Mouse (Mus musculus): ENCODE results near the gene Pole2.
A peak's percentile ranks its signal among the peaks of the same experiment; 100 is the strongest.

Gene Pole2

DNA sequence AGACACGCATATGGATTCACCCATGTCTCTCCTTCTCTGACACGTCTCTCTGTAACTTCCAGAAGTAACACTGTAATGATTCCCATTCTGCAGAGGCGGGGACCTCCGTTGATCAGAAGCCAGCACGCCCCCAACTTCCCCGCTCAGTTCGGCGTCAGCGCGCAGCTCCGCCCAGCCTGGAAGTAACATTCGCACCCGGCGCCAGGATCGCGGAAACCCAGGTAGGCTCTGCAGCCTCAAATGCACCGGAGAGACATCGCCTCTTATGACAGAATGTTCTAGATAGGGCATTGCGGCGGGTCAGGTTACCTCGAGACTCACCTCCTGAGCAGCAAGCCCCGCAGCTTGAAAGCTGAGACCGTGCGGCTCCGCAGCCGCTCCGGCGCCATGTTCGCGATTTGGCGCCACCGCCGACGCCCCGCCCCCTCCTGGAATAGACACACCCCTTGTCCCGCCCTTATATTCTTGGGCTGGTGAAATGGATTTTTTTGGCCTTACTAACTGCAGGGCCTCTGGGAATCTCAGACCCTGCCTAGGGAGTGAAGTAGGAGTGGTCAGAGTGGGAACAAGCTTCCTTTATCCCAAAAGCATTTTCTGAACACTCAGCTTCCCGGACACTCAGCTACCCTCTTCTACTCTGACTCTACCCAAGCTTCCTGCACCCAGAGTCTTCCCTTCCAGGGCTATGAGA is at the start of gene Pole2:
Gene Pole2, minus strand, starts transcription at position 420 of the 691 bp plus-strand sequence.
- DNase-seq: peak; percentile 82 to 83

- no peak for DNase-seq
These were observed 41.0 kb upstream of the Pole2 start for GRCm38 (mm10) chr12:69268956-69269355.

- no peak for DNase-seq
These were observed 40.1 kb upstream of the Pole2 start for GRCm38 (mm10) chr12:69267956-69268632.

DNA sequence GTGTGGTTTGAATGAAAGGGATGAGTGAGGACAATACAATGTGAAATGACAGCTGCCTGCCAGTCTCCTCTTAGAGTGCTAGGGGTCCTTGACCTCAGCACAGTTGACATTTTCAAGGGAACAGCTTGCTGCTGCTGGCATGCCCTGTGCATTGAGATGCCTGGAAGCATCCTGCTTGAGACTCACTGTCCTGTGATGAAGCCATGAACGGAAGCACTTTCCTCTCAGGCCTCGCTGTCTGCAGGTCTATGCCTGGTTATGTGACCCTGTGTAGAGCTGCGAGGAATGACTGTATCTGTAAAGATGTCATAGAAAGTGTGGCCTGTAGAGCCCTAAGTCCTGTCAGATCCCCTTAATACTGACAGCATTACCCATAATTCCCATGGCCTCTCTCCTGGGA is 37.0 kb upstream of the Pole2 start:
- DNase-seq: no peak

DNA sequence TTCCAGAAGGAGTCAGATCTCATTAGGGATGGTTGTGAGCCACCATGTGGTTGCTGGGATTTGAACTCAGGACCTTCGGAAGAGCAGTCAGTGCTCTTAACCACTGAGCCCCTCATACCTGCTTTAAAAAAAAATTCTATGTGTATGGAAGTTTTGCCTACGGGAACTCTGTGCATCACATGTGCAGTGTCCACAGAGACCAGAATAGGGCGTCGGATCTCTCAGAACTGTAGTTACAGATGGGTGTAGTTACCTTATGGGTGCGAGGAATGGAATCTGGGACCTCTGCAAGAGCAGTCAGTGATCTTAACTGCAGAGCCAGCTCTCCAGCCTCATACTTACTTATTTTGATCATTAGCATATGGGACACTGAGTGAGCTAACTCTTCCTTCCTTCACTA is 34.3 kb upstream of the Pole2 start:
- no peak for DNase-seq

- DNase-seq: no peak
These were observed 29.8 kb upstream of the Pole2 start for GRCm38 (mm10) chr12:69257836-69258235.

GRCm38 (mm10) chr12:69253806-69254205 is 25.8 kb upstream of the Pole2 start:
- no peak for DNase-seq

GRCm38 (mm10) chr12:69250756-69251155 is 22.8 kb upstream of the Pole2 start:
- no peak for DNase-seq

- no peak for DNase-seq
These were observed 21.8 kb upstream of the Pole2 start for GRCm38 (mm10) chr12:69249766-69250165.

DNA sequence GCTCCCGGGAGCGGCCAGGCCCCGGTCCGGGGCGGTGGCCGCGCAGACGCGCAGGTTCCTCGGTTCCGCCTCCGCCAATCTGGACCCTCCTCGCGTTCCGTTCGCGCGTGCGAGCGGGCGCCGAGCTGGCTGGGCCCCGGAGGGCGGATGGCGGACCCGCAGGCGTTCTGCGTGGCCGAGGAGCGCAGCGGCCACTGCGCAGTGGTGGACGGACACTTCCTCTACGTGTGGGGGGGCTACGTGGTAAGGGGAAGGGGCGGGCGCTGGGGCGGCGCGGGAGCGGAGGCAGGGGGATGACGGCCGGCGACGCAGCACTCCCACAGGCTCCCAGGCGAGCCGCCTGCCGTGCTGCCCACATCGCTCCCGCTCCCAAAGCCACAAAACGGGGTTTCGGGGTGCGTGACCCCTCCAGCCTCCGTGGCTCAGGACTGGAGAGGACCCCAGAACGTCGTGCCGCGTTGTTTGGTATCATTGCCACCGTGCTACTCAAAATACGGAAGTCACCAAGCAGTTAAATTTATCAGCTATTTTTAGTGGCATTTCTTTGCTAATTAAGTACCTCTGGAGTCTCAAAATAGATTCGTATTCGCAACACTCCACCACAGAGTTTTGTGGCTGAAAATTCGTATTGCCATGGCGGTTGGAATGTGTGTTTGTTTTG is 13.9 kb upstream of the Pole2 start:
- DNase-seq: peak; percentile 74 to 83

- DNase-seq: no peak
These were observed 13.4 kb upstream of the Pole2 start for GRCm38 (mm10) chr12:69241405-69241770.

DNA sequence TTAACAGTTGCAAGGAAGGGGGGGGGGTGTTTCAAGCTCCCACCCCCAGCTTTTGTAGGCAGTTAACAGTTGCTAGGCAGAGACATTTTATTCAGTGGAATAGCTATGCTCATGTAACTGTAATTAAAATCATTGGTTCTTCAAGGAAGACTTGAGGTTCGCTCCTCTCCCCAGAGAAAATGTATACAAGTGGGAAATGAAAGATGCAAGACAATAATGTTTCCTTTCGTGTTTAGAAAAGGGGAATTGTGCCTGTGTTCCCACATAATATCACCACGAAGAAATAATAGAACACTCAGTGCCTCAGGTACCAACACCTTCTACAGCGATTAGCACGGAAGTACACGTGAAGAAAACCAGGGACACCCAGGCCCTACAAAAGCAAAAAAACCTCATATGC is 12.9 kb upstream of the Pole2 start, which contains the start of gene Klhdc1:
Gene Klhdc1, plus strand, starts transcription at position 301 of the 400 bp plus-strand sequence.
- DNase-seq: no peak

DNA sequence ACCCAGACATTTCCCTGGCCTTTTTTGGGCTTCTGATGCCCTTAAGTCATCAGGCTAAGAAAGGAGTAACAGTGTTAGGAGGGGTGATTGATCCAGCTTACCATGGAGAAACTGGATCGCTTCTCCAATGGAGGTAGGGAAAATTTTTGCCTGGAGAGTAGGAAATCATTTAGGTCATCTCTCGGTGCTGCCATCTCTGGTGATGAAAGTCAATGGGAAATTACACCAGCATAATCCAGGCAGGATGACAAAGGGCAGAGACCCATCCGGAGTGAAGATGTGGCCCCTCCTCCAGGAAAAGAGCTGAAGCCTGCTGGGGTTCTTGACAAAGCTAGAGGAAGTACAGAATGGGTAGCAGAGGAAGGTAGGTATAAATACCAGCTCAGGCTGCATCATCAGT is 10.3 kb upstream of the Pole2 start:
- no peak for DNase-seq

- DNase-seq: no peak
These were observed 7.8 kb upstream of the Pole2 start for GRCm38 (mm10) chr12:69235782-69236181.

GRCm38 (mm10) chr12:69229251-69229650 is 1.3 kb upstream of the Pole2 start:
- DNase-seq: no peak

GRCm38 (mm10) chr12:69220613-69221277 is 7.2 kb downstream of the Pole2 start:
- no peak for DNase-seq

DNA sequence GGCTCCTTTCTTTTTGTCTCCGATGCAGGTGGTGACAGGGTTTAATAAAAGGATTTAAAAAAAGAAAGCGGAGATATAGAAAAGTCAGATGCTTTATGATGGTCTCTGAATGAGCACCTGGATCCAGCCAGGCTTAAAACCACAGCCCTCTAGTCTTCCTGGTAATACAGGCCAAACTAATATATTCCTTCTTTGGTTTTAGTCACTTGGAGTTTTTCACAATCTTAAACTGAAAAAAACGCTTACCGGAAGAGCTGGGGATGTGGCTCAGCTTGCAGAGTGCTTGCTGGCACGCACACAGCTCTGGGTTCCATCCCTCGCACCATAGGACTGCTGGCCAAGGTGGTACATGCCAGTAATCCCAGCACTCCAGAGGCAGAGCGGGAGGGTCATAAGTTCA is 11.4 kb downstream of the Pole2 start:
- no peak for DNase-seq

DNA sequence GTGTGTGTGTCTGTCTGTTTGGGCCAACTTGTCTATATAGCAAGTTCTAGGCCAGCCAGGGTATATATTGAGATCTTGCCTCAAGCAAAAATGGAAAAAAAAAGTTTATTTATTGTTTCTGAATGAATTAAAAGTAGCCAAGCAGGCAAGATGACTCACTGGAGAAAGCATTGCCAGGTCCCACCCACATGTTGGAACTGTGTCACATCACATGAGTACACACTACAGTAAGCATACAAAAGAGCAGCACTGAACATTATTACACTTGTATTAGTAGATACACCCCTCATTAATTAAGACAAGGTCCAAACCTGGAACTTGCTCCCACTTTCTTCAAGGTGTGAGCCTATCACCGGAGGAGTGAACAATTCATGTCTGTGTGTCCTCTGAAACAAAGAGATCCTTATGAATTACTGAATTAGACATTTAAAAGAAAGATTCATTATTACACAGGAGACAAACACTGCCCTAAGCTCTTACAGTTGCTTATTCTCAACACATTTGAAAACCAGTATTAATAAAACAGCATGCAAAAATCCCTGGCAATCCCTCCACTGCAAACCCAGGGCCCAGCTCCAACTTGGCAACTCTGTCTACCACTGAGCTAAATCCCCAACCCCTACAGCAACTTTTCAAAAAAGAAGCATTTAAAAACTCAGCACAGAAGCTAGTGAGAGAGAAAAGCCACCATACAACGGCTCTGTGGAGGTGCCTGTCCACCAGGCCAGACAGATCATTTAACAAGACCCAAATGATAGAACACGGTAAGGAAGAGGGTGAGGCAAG is 12.8 kb downstream of the Pole2 start:
- DNase-seq: no peak

DNA sequence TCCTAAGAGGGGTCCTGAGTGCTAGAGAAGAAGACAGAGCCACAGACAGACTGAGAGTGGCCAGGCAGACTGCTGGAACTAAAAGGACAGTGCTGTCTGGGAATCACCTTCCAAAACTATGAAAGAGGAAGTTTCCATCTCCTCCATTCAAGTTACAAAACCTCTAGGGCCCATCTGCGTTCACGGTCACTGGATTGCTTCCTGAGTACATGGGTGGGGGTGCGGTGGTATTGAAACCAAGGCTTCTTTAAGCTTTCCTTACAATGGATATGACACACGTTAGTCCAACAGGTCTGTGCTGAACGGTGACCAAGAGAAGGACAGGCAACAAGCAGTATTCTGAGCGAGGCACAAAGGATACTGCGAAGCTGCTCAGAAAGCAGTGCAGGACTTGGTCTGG is 13.6 kb downstream of the Pole2 start:
- DNase-seq: no peak

DNA sequence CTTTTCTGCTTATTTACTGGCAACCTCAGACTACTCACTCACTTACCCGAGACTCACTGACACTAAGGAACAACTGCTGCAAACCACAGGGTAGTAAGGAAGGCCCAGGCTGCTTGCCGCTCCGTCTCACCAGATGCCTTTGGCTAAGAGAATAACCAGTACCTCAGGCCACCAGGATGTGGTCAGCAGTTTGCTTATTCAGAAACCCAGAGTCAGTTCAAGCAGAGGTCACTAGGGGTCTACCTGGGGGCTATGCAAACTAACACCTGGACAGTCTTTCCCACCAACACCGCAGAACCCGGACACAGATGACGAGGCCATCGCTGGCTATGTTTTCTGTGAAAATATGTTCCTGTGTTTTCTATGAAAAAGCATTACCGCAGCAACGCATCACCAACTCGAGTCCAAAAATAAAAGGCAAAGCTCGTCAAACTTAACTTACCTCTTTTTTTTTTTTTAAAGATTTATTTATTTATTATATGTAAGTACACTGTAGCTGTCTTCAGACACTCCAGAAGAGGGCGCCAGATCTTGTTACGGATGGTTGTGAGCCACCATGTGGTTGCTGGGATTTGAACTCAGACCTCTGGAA is 14.7 kb downstream of the Pole2 start:
- DNase-seq: no peak

DNA sequence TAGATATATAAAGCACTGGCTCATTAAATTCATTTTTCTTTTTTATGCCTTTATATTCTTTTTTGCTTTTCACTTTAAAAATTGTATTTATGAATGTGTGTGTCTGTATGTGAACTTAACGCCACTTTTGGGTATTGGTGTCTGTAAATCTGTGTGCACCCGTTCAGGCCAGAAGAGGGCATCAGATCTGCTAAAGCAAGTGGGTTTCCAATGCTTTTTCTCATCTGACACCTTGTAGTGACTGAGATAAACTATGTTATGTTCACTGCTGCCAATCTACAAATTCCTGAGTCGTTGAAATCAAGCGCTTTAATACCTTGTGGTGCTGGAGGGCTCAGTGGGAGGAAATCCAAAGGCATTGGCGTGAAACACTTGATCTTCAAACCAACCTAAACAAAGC is 16.9 kb downstream of the Pole2 start:
- DNase-seq: no peak
